Mouse (Mus musculus) 416B (cell line): ENCODE results near the gene Fntb.

Source experiments
- DNase-seq: peaks from one replicate; pipeline ENCODE4 v3.0.0; 2011; ENCODE audit warnings: low read depth

Fntb gene

DNA sequence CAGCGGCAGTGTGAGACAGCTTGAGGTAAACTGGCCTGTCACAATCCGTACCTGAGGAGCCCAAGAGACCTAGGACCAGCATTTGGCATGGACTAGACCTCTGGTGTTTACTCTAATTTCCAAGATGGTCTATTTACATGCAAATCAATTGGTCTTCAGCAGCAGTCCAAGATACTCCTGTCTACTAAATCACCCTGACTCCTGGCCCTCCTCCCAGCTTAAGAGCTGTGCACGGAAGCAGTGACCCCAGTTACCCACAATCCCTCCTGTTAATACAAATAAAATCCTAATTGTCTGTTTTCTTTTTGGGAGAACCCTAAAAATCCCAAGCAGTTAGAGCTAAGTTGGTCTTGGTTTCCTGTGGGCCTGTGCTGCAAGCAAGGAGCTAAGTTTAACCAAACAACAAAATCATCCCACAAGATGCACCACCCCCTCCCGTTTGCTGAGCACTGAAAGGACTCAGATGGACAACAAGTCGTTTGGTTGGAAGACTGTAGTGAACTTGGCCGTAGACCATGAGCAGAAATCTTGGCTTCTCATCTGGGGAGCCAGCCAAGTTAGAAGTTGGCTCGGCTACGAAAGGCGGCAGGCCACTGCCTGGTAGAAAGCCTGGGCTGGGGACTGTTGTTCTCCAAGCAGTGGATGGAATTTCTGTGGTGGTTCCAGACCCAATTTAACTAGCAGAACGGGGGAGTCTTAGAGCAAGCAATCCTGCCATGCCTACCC is 189.5 kb downstream of the Fntb start:
- DNase-seq: no peak

DNA sequence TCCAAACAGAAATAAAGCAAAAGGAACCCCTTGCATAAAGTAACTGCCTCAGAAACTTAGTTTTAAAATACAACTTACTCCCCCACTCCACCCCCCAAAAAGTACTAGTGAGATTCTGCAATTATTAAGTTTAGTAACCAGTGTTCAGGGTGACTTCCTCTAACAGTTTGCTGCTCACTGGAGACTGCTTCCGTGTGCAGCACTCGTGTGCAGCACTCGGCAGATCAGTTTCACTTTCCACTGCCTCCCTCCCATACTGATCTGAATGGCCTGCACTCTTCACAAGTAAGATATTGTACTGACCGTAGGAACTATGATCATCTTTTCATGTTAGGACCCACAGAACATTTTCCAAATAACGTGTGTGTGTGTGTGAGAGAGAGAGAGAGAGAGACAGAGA is 192.3 kb downstream of the Fntb start:
- DNase-seq: peak; percentile 82

DNA sequence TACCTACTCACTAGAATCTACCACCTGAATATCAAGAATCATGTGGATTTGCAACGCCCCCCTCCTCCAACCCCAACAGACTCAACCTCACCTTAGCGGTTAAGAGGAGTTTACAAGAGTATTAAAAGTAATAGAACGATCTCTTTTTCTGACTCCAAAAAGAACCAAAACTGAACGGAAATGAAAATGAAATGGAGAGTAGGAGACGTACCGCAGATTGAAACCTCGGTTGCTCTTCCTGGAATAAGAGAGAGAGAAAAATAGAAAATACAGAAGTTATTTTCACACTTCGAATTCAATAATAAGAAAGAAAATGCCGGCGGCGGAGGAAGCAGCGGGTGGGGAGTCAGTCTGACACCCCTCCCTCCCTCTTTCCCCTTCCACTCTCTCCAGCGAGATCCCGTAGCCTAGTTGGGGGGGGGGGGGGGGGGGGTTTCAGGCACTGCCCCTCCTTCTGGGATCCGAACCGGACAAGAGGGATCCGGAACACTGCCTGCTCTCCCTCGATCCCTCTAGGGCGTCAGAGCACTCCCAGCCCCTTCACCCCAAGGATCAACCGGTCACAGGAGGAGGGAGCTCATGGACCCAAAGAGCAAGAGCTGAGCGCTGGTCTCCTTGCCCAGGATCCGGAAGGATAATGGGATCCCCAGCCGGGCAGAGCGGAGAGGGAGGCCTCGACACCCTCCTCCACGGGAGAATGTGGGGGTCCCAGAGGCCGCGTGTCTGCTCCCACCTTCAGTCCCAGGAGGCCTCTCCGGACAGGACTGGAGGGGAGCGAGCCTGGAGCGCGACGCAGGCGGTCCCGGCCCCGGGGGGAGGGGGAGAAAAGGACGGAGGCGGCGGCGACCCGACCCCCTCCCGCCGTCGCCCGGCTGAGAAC is 195.9 kb downstream of the Fntb start:
- DNase-seq: no peak

DNA sequence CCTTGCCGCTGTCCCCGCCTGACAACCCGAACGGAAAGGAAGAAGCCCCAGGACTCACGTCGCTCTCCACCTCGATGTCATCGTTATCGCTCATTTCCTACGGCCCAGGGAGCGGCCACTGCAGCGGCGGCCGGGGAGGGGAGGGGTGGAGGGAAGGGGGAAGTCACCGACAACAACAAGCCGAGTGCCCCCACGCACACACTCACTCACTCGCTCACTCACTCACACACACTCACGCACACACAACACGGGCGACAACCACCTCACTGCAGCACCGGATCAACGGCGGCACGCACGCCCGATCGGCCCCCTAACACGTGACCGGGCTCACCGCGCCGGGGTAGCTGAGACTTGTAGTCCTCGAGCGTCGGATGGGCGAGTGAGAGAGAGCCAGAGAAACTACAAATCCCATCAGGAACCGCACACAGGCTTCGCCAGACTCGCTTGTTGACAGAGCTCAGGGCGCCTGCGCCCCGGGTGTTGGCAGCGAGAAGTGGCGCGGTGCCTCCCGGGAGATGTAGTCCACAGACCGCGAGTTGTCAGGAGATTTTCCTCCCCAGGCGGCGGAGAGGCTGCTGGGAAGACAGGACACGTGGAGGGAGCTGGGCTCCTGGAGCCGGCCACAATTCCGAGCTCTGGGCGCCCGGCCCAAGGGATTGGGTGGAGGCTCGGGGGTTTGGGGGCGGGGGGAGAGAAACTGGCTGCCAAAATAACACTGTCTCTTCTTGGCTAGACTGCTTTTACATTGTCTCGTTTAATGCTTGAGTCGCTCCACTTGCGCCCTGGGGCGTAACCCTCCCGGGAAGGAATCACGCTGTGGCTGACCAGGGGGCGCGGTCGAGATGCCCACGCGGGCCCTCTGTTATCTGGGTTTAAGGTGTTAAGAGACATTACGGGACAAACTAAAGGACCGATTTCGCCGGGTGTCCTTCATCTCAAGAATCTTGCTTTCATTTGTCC is 196.8 kb downstream of the Fntb start, which contains the start of gene Max:
Gene Max (minus strand): TSS at position 270 of the 960 bp plus-strand sequence.
- DNase-seq: peak; percentile 99

DNA sequence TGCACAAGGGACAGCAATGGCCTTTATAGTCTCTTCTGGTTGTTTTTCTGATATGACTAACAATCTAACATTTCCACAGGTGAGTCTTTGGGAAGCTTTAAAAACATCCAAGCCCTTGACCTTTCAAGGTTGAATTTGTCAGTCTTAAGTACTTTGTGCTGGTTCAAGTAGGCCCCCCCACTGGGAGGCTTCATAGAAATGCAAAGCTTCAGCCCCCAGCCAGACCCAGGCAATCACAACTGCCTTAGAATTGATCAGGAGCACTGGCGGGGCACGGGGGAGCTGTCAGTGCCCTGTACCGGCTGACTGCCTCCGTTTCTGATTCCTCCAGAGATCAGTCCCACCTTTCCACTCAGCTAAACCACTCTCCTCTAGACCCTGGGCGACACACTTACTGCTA is 199.7 kb downstream of the Fntb start:
- no peak for DNase-seq

DNA sequence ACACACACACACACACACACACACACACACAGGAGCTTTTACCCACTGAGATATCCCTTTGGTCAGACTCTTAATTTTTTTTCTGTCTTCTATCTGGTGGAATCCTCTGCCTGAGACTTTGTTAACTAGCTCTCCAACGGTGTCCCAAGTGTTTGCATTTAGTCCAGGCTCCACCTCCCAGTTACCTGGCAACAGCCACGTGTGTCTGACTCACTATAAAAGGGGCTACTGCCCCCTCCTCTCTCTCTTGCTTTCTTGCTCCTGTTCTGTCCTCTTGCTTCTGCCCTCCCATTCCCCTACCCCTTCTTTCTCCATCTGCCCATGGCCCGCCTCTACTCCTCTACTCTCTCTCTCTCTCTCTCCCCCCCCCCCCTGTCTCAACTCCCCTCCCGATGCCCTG is 200.5 kb downstream of the Fntb start:
- DNase-seq: no peak
